Comparison of ENCODE assay signal across 8 mouse cellular contexts in genomic region chr2:180891075-180891834, GRCm38 (mm10). TPM values are rescaled to one million over a fixed set of nuclear protein-coding genes. Genes with fewer than 3 reads are reported as not detected.
A peak's percentile ranks its signal among the peaks of the same experiment; 100 is the strongest.
DNase-seq lines count a peak whose midpoint lies in the region; ATAC-seq and TF ChIP-seq lines count a peak whose summit lies in the region.

No protein-coding gene starts in this region.

- peaks cover 27% of the 10 kb centered on the region for H3K4me1 ChIP-seq in kidney, embryonic 14.5 days (ENCODE audit: control insufficient read depth, insufficient read depth, low read length)
- H3K4me1 ChIP-seq in forebrain, embryonic 14.5 days (ENCODE audit: control insufficient read depth, insufficient read depth, low read length): peaks cover 25% of the 10 kb centered on the region
- H3K4me1 ChIP-seq in olfactory bulb, adult 2 months (ENCODE audit: control insufficient read depth, insufficient read depth, low read length): peaks cover 32% of the 10 kb centered on the region
- H3K4me1 ChIP-seq in heart, adult 2 months (ENCODE audit: control insufficient read depth, insufficient read depth, low read length): no peaks in the 10 kb centered on the region; the same call in 1 of the 2 replicates

- H3K4me2 ChIP-seq in kidney, embryonic 14.5 days (replicated peaks; ENCODE audit: low read depth, low read length): peak overlapping the region; percentile 33
- peak overlapping the region; percentile 60 for H3K4me2 ChIP-seq in forebrain, embryonic 14.5 days (ENCODE audit: low read length)

- H3K36me3 ChIP-seq in kidney, embryonic 14.5 days (ENCODE audit: control insufficient read depth, insufficient read depth, low read length): no peaks in the 10 kb centered on the region
- H3K36me3 ChIP-seq in forebrain, embryonic 14.5 days (ENCODE audit: control insufficient read depth, insufficient read depth, low read length): peaks cover 4% of the 10 kb centered on the region; the same call in 1 of the 2 replicates
- H3K36me3 ChIP-seq in heart, adult 2 months (ENCODE audit: control insufficient read depth, insufficient read depth, low read length): no peaks in the 10 kb centered on the region

- ATAC-seq in kidney, embryonic 14.5 days (ENCODE audit: low FRiP score, low TSS enrichment): no peak; the same call in 1 of the 2 replicates
- ATAC-seq in forebrain, embryonic 14.5 days: no peak

- H3K9ac ChIP-seq in kidney, embryonic 14.5 days (ENCODE audit: low read depth, low read length): no peak overlapping the region
- peak overlapping the region; percentile 99 for H3K9ac ChIP-seq in forebrain, embryonic 14.5 days (ENCODE audit: low read length)
- H3K9ac ChIP-seq in heart, adult 2 months (ENCODE audit: low read depth, low read length): no peak overlapping the region

- no peak for DNase-seq in kidney, adult 9 months
- DNase-seq in forebrain, embryonic 14.5 days (ENCODE audit: low spot score): peak; percentile 56
- DNase-seq in left cerebral cortex, adult 11 months (ENCODE audit: low spot score): peak; percentile 66
- DNase-seq in T-cell, adult 2 months (ENCODE audit: low spot score): no peak
- no peak for DNase-seq in thymus, postnatal 10 days (ENCODE audit: low spot score in 2 of 2)
- no peak for DNase-seq in heart, adult 2 months

- no peak; the same call in 1 of the 2 replicates for TF ChIP-seq POLR2A in olfactory bulb, adult 2 months (IDR thresholded peaks at IDR 0.05; ENCODE audit: insufficient read depth, low read depth, low read length)
- no peak for TF ChIP-seq POLR2A in heart, adult 2 months (IDR thresholded peaks at IDR 0.05; ENCODE audit: insufficient read depth, low read depth, low read length)

- peaks cover 89% of the 10 kb centered on the region for H3K27me3 ChIP-seq in kidney, embryonic 14.5 days (ENCODE audit: control insufficient read depth, insufficient read depth, low read length)
- H3K27me3 ChIP-seq in forebrain, embryonic 14.5 days (replicated peaks; ENCODE audit: control insufficient read depth, insufficient read depth, low read length): 0 out of 2 replicates have a peak, but pooled peaks cover 14% of the 10 kb centered on the region
- peaks cover 32% of the 10 kb centered on the region for H3K27me3 ChIP-seq in heart, adult 2 months (ENCODE audit: control insufficient read depth, insufficient read depth, low read length)

- TF ChIP-seq CTCF in olfactory bulb, adult 2 months (IDR thresholded peaks at IDR 0.05; ENCODE audit: insufficient read depth, low read depth, low read length): no peak
- no peak for TF ChIP-seq CTCF in heart, adult 2 months (IDR thresholded peaks at IDR 0.05)

- no peak for TF ChIP-seq EP300 in heart, adult 2 months (IDR thresholded peaks at IDR 0.05; ENCODE audit: insufficient read depth, low read depth, low read length)

- intact Hi-C loops in heart, adult 2 months (cut with DNase I): loop anchor here (5.0 kb wide), 1 partner anchor 94 kb away; no protein-coding TSS in a partner anchor

- H3K9me3 ChIP-seq in kidney, embryonic 14.5 days (ENCODE audit: control insufficient read depth, low read length): no peaks in the 10 kb centered on the region
- H3K9me3 ChIP-seq in forebrain, embryonic 14.5 days (replicated peaks; ENCODE audit: control insufficient read depth, low read length): no peaks in the 10 kb centered on the region

- peak overlapping the region; percentile 9 for H3K4me3 ChIP-seq in kidney, embryonic 14.5 days (ENCODE audit: low read length)
- H3K4me3 ChIP-seq in forebrain, embryonic 14.5 days (ENCODE audit: low read depth, low read length): peak overlapping the region; percentile 79
- H3K4me3 ChIP-seq in olfactory bulb, adult 2 months (ENCODE audit: insufficient read depth, low read depth, low read length): peak overlapping the region; percentile 83
- no peak overlapping the region for H3K4me3 ChIP-seq in heart, adult 2 months

- H3K27ac ChIP-seq in kidney, embryonic 14.5 days (ENCODE audit: low read depth, low read length): no peak overlapping the region
- peak overlapping the region; percentile 99 for H3K27ac ChIP-seq in forebrain, embryonic 14.5 days (ENCODE audit: low read depth, low read length)
- H3K27ac ChIP-seq in olfactory bulb, adult 2 months (ENCODE audit: insufficient read depth, low read depth, low read length): peak overlapping the region; percentile 98
- no peak overlapping the region for H3K27ac ChIP-seq in heart, adult 2 months

- no peaks in the 10 kb centered on the region for H3K79me2 ChIP-seq in heart, adult 2 months (replicated peaks; ENCODE audit: control insufficient read depth, insufficient read depth, low read length)

- under 1% methylated on average over 37 of the region's 37 CpGs for WGBS in kidney, embryonic 14.5 days
- 2% methylated on average over 37 of the region's 37 CpGs for WGBS in forebrain, embryonic 14.5 days
- WGBS in olfactory bulb, adult 2 months: 2% methylated on average over 37 of the region's 37 CpGs
- WGBS in heart, adult 2 months: 3% methylated on average over 37 of the region's 37 CpGs

RNA-seq across cellular contexts. Expression of gene Ythdf1, which starts 29.5 kb away (rescaled TPM):
- 48.7 and 75.4 TPM in 2 replicates for polyA plus RNA-seq in kidney, embryonic 14.5 days (2014; fragmentation: Nextera tagmentation; extraction: Ambion mirVana)
- 24.5 and 36.8 TPM in 2 replicates for polyA plus RNA-seq in forebrain, embryonic 14.5 days (2014; fragmentation: Nextera tagmentation; extraction: Ambion mirVana)
- polyA plus RNA-seq in olfactory bulb, adult 2 months (2012; ENCODE audit: insufficient read depth, insufficient read length, low replicate concordance, missing spikeins): not detected in 2 replicates
- 10 to 100 TPM; 31.7 to 36.4 TPM for total RNA-seq in heart, adult 2 months (2021)
- polyA plus RNA-seq in heart, adult 2 months (2012; rRNA removed): 30.8 and 51.1 TPM in 2 replicates

RNA-seq across cellular contexts. Expression of gene Birc7, which starts 37.6 kb away (rescaled TPM):
- polyA plus RNA-seq in kidney, embryonic 14.5 days (2014; fragmentation: Nextera tagmentation; extraction: Ambion mirVana): not detected in 2 replicates
- polyA plus RNA-seq in forebrain, embryonic 14.5 days (2014; fragmentation: Nextera tagmentation; extraction: Ambion mirVana): not detected in 2 replicates
- polyA plus RNA-seq in olfactory bulb, adult 2 months (2012; ENCODE audit: insufficient read depth, insufficient read length, low replicate concordance, missing spikeins): not detected in 2 replicates
- total RNA-seq in heart, adult 2 months (2021): not detected
- polyA plus RNA-seq in heart, adult 2 months (2012; rRNA removed): not detected in 2 replicates

Comparison
In these comparisons a context has a peak if more than half of its experiments do, and no peak if none do; other contexts are left out.
1. H3K27ac ChIP-seq: peak in forebrain, embryonic 14.5 days (single experiment) and olfactory bulb, adult 2 months (single experiment); none in kidney, embryonic 14.5 days (single experiment) and heart, adult 2 months (single experiment).
2. DNase-seq: peak in forebrain, embryonic 14.5 days (single experiment) and left cerebral cortex, adult 11 months (single experiment); none in kidney, adult 9 months (single experiment), T-cell, adult 2 months (single experiment), thymus, postnatal 10 days (0 of 2) and heart, adult 2 months (0 of 2).